In genomic region chr12:71052341-71052995, GRCm38 (mm10) we compare ENCODE assay signal across 20 mouse cellular contexts. TPM values are rescaled to one million over a fixed set of nuclear protein-coding genes. Genes with fewer than 3 reads are reported as not detected.
DNase-seq lines count a peak whose midpoint lies in the region; ATAC-seq and TF ChIP-seq lines count a peak whose summit lies in the region.
"Had no signal": no experiment of that assay in that cellular context is flagged by ENCODE, and none has a peak within 500 bp of the region (broad histone marks: within the 10 kb centered on the region; RNA-seq: fewer than 3 reads in every experiment).

No protein-coding gene starts in this region.

- H3K9me3 ChIP-seq in heart, embryonic 15.5 days (replicated peaks): no peaks in the 10 kb centered on the region
- no peaks in the 10 kb centered on the region for H3K9me3 ChIP-seq in ES-Bruce4 (replicated peaks; ENCODE audit: control insufficient read depth, insufficient read depth, low read length, poor library complexity, severe bottlenecking)
- H3K9me3 ChIP-seq: embryonic facial prominence, embryonic 13.5 days; hindbrain, embryonic 10.5 days; limb, embryonic 13.5 days had no signal

- no peak for TF ChIP-seq EP300 in ES-Bruce4 (IDR thresholded peaks at IDR 0.05; ENCODE audit: insufficient read depth, low read depth, low read length)

- TF ChIP-seq CTCF in ES-Bruce4 (IDR thresholded peaks at IDR 0.05; ENCODE audit: low read depth, low read length): no peak

- no peak for ATAC-seq in cerebellum, adult (ENCODE audit: insufficient number of reproducible peaks, low FRiP score, low TSS enrichment)
- no peak for ATAC-seq in heart, embryonic 15.5 days (replicated peaks; ENCODE audit: insufficient number of reproducible peaks, insufficient read depth, low FRiP score, low read depth)
- ATAC-seq in monocyte, adult 5-6 weeks (replicated peaks; ENCODE audit: insufficient number of reproducible peaks, low FRiP score, low TSS enrichment, poor library complexity, severe bottlenecking): no peak
- ATAC-seq: inflammation-experienced regulatory T-cells, adult 6 months; lung, postnatal 0 days had no signal

- TF ChIP-seq POLR2A in ES-Bruce4 (IDR thresholded peaks at IDR 0.05; ENCODE audit: insufficient read depth, low read length): no peak

- no peaks in the 10 kb centered on the region for H3K36me3 ChIP-seq in heart, embryonic 15.5 days
- H3K36me3 ChIP-seq in ES-Bruce4 (ENCODE audit: control insufficient read depth, insufficient read depth, low read length, poor library complexity, severe bottlenecking): no peaks in the 10 kb centered on the region; the same call in none of the 2 replicates

- no peak overlapping the region for H3K4me3 ChIP-seq in heart, embryonic 15.5 days
- H3K4me3 ChIP-seq in ES-Bruce4 (ENCODE audit: low read depth, low read length): no peak overlapping the region
- H3K4me3 ChIP-seq: embryonic facial prominence, embryonic 13.5 days; gastrocnemius, adult 2 months; hindbrain, embryonic 10.5 days; limb, embryonic 13.5 days; myocyte had no signal

- peak; percentile 42 to 45 for DNase-seq in cerebellum, adult 18-20 months
- no peak for DNase-seq in heart, adult 9 months (ENCODE audit: low spot score in 2 of 2)
- DNase-seq in cerebellum, postnatal 36 days: peak; percentile 26 to 37
- no peak for DNase-seq in spleen, postnatal 14 days (ENCODE audit: low spot score in 2 of 2)
- DNase-seq: adrenal gland, adult 8-10 months; thymus, postnatal 4 days had no signal

- H3K4me1 ChIP-seq in heart, embryonic 15.5 days (replicated peaks): peaks cover 23% of the 10 kb centered on the region
- peaks cover 5% of the 10 kb centered on the region for H3K4me1 ChIP-seq in ES-Bruce4 (ENCODE audit: control insufficient read depth, insufficient read depth, low read length)

- H3K9ac ChIP-seq in heart, embryonic 15.5 days: no peak overlapping the region
- no peak overlapping the region for H3K9ac ChIP-seq in ES-Bruce4 (ENCODE audit: low read depth, poor library complexity, severe bottlenecking)
- H3K9ac ChIP-seq: embryonic facial prominence, embryonic 13.5 days; limb, embryonic 13.5 days had no signal

- no peaks in the 10 kb centered on the region for H3K27me3 ChIP-seq in heart, embryonic 15.5 days
- no peaks in the 10 kb centered on the region for H3K27me3 ChIP-seq in ES-Bruce4 (ENCODE audit: control insufficient read depth, insufficient read depth, low read length, poor library complexity, severe bottlenecking)
- H3K27me3 ChIP-seq: embryonic facial prominence, embryonic 13.5 days; limb, embryonic 13.5 days had no signal

- WGBS in heart, embryonic 15.5 days: 40% methylated on average over 7 of the region's 7 CpGs

- H3K27ac ChIP-seq in heart, embryonic 15.5 days: peak overlapping the region; percentile 45
- peak overlapping the region; percentile 9 for H3K27ac ChIP-seq in ES-Bruce4 (ENCODE audit: insufficient read depth, low read length)
- H3K27ac ChIP-seq: embryonic facial prominence, embryonic 13.5 days; gastrocnemius, adult 2 months; hindbrain, embryonic 10.5 days; limb, embryonic 13.5 days had no signal

- no peak overlapping the region for H3K4me2 ChIP-seq in heart, embryonic 15.5 days
- H3K4me2 ChIP-seq: embryonic facial prominence, embryonic 13.5 days; limb, embryonic 13.5 days; midbrain, embryonic 11.5 days had no signal

RNA-seq across cellular contexts. Expression of gene Arid4a, which starts 36.7 kb away (rescaled TPM):
- polyA plus RNA-seq in heart, embryonic 15.5 days (2015; fragmentation: Nextera tagmentation; extraction: Ambion mirVana): 25.4 and 26.4 TPM in 2 replicates
- polyA plus RNA-seq in ES-Bruce4 (2011; ENCODE audit: insufficient read depth, insufficient read length, low read depth, missing spikeins): 21.0 and 21.9 TPM in 2 replicates
- total RNA-seq in monocyte, adult 5-6 weeks (2017): 91.2 to 156 TPM (median 106 TPM) in 3 replicates

RNA-seq across cellular contexts. Expression of gene Tomm20l, which starts 58.8 kb away (rescaled TPM):
- 0.25 TPM in 1 of 2 replicates, not detected in the other for polyA plus RNA-seq in heart, embryonic 15.5 days (2015; fragmentation: Nextera tagmentation; extraction: Ambion mirVana)
- 2.5 TPM in 1 of 2 replicates, not detected in the other for polyA plus RNA-seq in ES-Bruce4 (2011; ENCODE audit: insufficient read depth, insufficient read length, low read depth, missing spikeins)
- not detected in 3 replicates for total RNA-seq in monocyte, adult 5-6 weeks (2017)
- total RNA-seq: gastrocnemius, adult 2 months had no signal
- polyA plus RNA-seq: embryonic facial prominence, embryonic 13.5 days; forebrain, embryonic 11.5 days; hindbrain, embryonic 10.5 days; inflammation-experienced regulatory T-cells, adult 6 months; limb, embryonic 13.5 days; midbrain, embryonic 11.5 days; myocyte; spleen, adult 2 months had no signal

Comparison
In these comparisons a context has a peak if more than half of its experiments do, and no peak if none do; other contexts are left out.
1. DNase-seq: peak in cerebellum, adult 18-20 months (2 of 2) and cerebellum, postnatal 36 days (2 of 2); none in heart, adult 9 months (0 of 2) and spleen, postnatal 14 days (0 of 2).